ENCODE assay signal across 8 mouse cellular contexts in the genomic region with DNA sequence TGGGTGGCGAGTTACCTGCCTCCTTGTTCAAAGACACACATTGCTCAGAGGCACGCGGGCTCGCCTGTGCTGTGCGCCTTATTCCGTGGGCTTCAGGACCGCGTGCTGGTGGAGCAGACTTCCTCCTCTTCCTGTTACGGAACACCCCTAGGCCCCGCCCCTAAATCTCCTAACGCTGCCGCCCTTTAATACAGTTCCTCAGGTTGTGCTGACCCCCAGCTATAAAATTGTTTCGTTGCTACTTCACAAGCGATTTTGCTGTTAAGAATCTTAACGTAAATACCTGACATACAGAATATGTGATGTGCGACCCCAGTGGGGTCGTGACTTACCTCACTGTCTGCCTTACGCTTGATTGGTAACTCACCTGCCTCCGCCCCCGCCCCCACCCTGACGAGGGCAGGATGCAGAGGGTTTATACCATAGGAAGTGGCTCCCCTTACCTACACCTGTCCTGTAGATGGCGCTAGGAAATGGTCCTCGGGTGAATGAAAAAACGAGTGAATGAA. TPM values are rescaled to one million over a fixed set of nuclear protein-coding genes. Genes with fewer than 3 reads are reported as not detected.
DNase-seq lines count a peak whose midpoint lies in the region; ATAC-seq lines count a peak whose summit lies in the region.

No protein-coding gene starts in this region.

- intact Hi-C loops in heart, postnatal 25 days (cut with DNase I): no loop called here

- no peak for DNase-seq in heart, postnatal 25 days (ENCODE audit: low spot score)
- DNase-seq in T-cell, adult 2 months (ENCODE audit: low spot score): peak; percentile 15
- DNase-seq in forebrain, embryonic 14.5 days (ENCODE audit: low spot score): peak; percentile 71
- peak; percentile 51 to 65 for DNase-seq in kidney, postnatal 4 days
- DNase-seq in midbrain, embryonic 11.5 days (ENCODE audit: low spot score, missing footprints): no peak
- no peak for DNase-seq in frontal cortex, postnatal 14 days (ENCODE audit: low spot score in 2 of 2)
- DNase-seq in spleen, postnatal 4 days (ENCODE audit: low spot score in 2 of 2): no peak

- H3K9me3 ChIP-seq in heart, embryonic 15.5 days (replicated peaks): no peaks in the 10 kb centered on the region
- H3K9me3 ChIP-seq in forebrain, embryonic 14.5 days (replicated peaks; ENCODE audit: control insufficient read depth, low read length): no peaks in the 10 kb centered on the region
- H3K9me3 ChIP-seq in midbrain, embryonic 11.5 days (ENCODE audit: control insufficient read depth, low read length): no peaks in the 10 kb centered on the region

- no peak for ATAC-seq in heart, embryonic 15.5 days (replicated peaks; ENCODE audit: insufficient number of reproducible peaks, insufficient read depth, low FRiP score, low read depth)
- ATAC-seq in forebrain, embryonic 14.5 days: peak; percentile 63
- peak; percentile 36; the same call in 1 of the 2 replicates for ATAC-seq in midbrain, embryonic 11.5 days (ENCODE audit: low FRiP score)

- H3K4me1 ChIP-seq in heart, embryonic 15.5 days (replicated peaks): peaks cover 5% of the 10 kb centered on the region; the same call in 1 of the 2 replicates
- peaks cover 11% of the 10 kb centered on the region for H3K4me1 ChIP-seq in forebrain, embryonic 14.5 days (ENCODE audit: control insufficient read depth, insufficient read depth, low read length)
- peaks cover 19% of the 10 kb centered on the region for H3K4me1 ChIP-seq in midbrain, embryonic 11.5 days (ENCODE audit: control insufficient read depth, insufficient read depth, low read length)

- no peak overlapping the region for H3K27ac ChIP-seq in heart, embryonic 15.5 days
- no peak overlapping the region for H3K27ac ChIP-seq in forebrain, embryonic 14.5 days (ENCODE audit: low read depth, low read length)
- no peak overlapping the region for H3K27ac ChIP-seq in midbrain, embryonic 11.5 days (ENCODE audit: low read depth, low read length)

- H3K36me3 ChIP-seq in heart, embryonic 15.5 days: no peaks in the 10 kb centered on the region
- H3K36me3 ChIP-seq in forebrain, embryonic 14.5 days (ENCODE audit: control insufficient read depth, insufficient read depth, low read length): no peaks in the 10 kb centered on the region
- no peaks in the 10 kb centered on the region for H3K36me3 ChIP-seq in midbrain, embryonic 11.5 days (ENCODE audit: control insufficient read depth, insufficient read depth, low read length)

- H3K4me3 ChIP-seq in heart, embryonic 15.5 days: peak overlapping the region; percentile 30
- H3K4me3 ChIP-seq in forebrain, embryonic 14.5 days (ENCODE audit: low read depth, low read length): peak overlapping the region; percentile 22
- H3K4me3 ChIP-seq in midbrain, embryonic 11.5 days (ENCODE audit: low read depth, low read length): no peak overlapping the region

- peaks cover 19% of the 10 kb centered on the region for H3K27me3 ChIP-seq in heart, embryonic 15.5 days
- H3K27me3 ChIP-seq in forebrain, embryonic 14.5 days (replicated peaks; ENCODE audit: control insufficient read depth, insufficient read depth, low read length): no peaks in the 10 kb centered on the region
- no peaks in the 10 kb centered on the region for H3K27me3 ChIP-seq in midbrain, embryonic 11.5 days (ENCODE audit: control insufficient read depth, insufficient read depth, low read length)

- 3% methylated on average over 24 of the region's 24 CpGs for WGBS in heart, embryonic 15.5 days
- 4% methylated on average over 24 of the region's 24 CpGs for WGBS in forebrain, embryonic 14.5 days
- 7% methylated on average over 24 of the region's 24 CpGs for WGBS in midbrain, embryonic 11.5 days

- no peak overlapping the region for H3K9ac ChIP-seq in heart, embryonic 15.5 days
- H3K9ac ChIP-seq in forebrain, embryonic 14.5 days (ENCODE audit: low read length): peak overlapping the region; percentile 50; the same call in 1 of the 2 replicates
- no peak overlapping the region for H3K9ac ChIP-seq in midbrain, embryonic 11.5 days (ENCODE audit: low read length)

- peak overlapping the region; percentile 54 for H3K4me2 ChIP-seq in heart, embryonic 15.5 days
- H3K4me2 ChIP-seq in forebrain, embryonic 14.5 days (ENCODE audit: low read length): peak overlapping the region; percentile 57
- peak overlapping the region; percentile 32 for H3K4me2 ChIP-seq in midbrain, embryonic 11.5 days

RNA-seq across cellular contexts. Expression of a gene that starts 45.1 kb away (rescaled TPM):
- polyA plus RNA-seq in heart, embryonic 15.5 days (2015; fragmentation: Nextera tagmentation; extraction: Ambion mirVana): 0.28 and 0.82 TPM in 2 replicates
- under 1 TPM; 0.18 to 0.25 TPM for total RNA-seq in heart, postnatal 25 days (2021)
- polyA plus RNA-seq in forebrain, embryonic 14.5 days (2014; fragmentation: Nextera tagmentation; extraction: Ambion mirVana): 6.8 and 12.5 TPM in 2 replicates
- polyA plus RNA-seq in midbrain, embryonic 11.5 days (2014; fragmentation: Nextera tagmentation; extraction: Ambion mirVana): 11.6 and 14.9 TPM in 2 replicates

Comparison
In these comparisons a context has a peak if more than half of its experiments do, and no peak if none do; other contexts are left out.
1. DNase-seq: peak in T-cell, adult 2 months (single experiment), forebrain, embryonic 14.5 days (single experiment) and kidney, postnatal 4 days (2 of 2); none in heart, postnatal 25 days (single experiment), midbrain, embryonic 11.5 days (single experiment), frontal cortex, postnatal 14 days (0 of 2) and spleen, postnatal 4 days (0 of 2).
2. Peak in every context shown above with its lines, with median percentiles within 50 percentile points of each other: H3K4me2 ChIP-seq.